Mouse (Mus musculus): ENCODE results near the gene Clpb. TPM values are rescaled to one million over a fixed set of nuclear protein-coding genes. Genes with fewer than 3 reads are reported as not detected.
"Not testable (repeated sequence)": the region's sequence is repeated elsewhere in the genome, so short reads cannot be mapped to it uniquely, and the experiment has no call there.

Gene Clpb
- 21.7 and 25.7 TPM in 2 replicates for polyA plus RNA-seq (2011; ENCODE audit: insufficient read length, low read depth, missing spikeins)

DNA sequence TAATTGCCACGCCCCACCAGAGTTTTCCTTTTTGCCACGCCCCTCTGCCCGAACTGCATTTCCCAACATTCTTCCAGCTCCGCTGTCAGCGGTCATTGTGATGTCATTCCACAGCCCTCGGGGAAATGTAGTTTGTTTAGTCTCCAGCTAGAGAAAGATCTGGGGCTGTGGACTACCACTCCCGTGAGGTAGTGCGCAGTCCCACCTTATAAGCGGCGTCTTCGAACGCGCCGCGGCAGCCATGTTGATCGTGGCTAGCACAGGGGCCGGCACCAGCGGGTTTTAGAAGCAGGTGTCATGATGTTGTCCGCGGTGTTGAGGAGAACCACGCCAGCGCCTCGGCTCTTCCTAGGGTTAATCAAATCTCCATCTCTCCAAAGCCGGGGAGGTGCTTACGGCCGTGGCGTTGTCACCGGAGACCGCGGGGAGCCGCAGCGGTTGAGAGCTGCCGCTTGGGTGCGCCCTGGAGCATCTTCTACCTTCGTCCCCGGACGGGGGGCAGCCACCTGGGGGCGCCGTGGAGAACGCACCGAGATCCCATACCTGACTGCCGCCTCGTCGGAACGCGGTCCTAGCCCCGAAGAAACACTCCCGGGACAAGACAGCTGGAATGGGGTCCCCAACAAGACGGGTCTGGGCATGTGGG is at the start of gene Clpb:
Clpb (plus strand) TSS at position 120 of the 646 bp plus-strand sequence.
- TF ChIP-seq POLR2A (IDR thresholded peaks at IDR 0.05; ENCODE audit: low read depth, low read length) (peak; percentile 42; the same call in 1 of the 2 replicates), CTCF (IDR thresholded peaks at IDR 0.05; ENCODE audit: borderline replicate concordance, insufficient read depth, low read length) (peak; percentile 68)
- no peak within 1 kb of the TSS for H3K27ac ChIP-seq (ENCODE audit: insufficient read depth, low read length)

DNA sequence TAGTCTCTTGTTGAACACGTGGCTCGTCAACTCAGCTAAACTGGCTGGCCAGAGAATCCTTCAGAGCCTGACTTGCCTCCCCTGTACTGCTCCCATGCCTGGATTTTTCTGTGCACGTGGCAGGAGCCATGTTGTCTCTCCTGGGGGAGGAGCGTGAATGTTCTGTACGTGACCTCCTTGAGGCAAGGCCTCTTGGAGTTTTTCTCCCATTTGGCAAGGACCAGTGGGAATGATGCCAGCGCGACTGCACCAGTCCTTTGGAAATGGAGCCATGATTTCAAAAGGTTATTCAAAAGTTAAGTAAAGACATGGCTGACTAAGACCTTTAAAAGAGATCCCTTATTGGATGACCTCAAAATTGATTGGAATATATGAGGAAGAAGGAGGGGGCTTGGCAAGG is 48.0 kb upstream of the Clpb start:
- TF ChIP-seq POLR2A (IDR thresholded peaks at IDR 0.05; ENCODE audit: low read depth, low read length) (no peak), CTCF (IDR thresholded peaks at IDR 0.05; ENCODE audit: borderline replicate concordance, insufficient read depth, low read length) (no peak)
- no peak overlapping the region for H3K27ac ChIP-seq (ENCODE audit: insufficient read depth, low read length)
- H3K4me1 ChIP-seq (ENCODE audit: control insufficient read depth, insufficient read depth, low read length), result no peaks in the 10 kb centered on the region
- no peak overlapping the region for H3K4me3 ChIP-seq (ENCODE audit: insufficient read depth, low read length)

More for the DNA sequence above, at the start of gene Clpb:
- peak within 1 kb of the TSS; percentile 78 for H3K4me3 ChIP-seq (ENCODE audit: insufficient read depth, low read length)
- H3K4me1 ChIP-seq (ENCODE audit: control insufficient read depth, insufficient read depth, low read length), result peaks cover 5% of the 10 kb centered on the region; the same call in 1 of the 2 replicates

DNA sequence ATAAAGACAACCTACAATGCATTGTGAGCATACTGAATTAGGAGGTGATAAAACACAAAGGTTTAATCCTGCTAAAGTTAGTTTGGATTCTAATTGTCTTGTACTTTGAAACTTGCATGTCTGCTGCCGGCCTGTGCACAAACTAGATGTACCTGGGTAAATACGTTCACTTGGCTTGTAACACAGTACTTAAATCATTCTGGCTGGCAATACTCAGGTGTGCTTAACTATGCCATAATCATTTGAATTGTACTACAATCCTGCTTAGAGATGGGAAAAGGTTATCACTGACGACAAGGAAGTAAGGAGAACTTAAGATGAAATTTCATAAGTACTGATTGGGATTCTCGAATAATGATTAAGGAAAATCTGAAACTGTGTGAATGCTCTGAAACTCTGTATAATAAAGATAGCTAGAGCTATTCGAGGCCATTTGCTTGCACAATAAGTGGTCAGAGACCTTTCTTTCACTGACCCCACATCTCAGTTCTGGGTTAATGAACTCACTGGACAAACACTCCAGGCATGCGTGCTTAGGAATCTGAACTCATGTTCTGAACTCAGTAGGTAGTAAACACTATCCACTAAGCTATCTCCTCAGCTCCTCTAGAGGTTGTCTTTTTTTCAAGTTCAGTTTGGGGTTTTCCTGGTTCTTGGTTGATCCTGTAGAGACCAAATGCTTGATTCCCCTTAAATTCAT is 47.1 kb upstream of the Clpb start:
- H3K4me3 ChIP-seq (ENCODE audit: insufficient read depth, low read length), result no peak overlapping the region
- no peak for TF ChIP-seq CTCF (IDR thresholded peaks at IDR 0.05; ENCODE audit: borderline replicate concordance, insufficient read depth, low read length)
- no peak for TF ChIP-seq POLR2A (IDR thresholded peaks at IDR 0.05; ENCODE audit: low read depth, low read length)
- no peaks in the 10 kb centered on the region for H3K4me1 ChIP-seq (ENCODE audit: control insufficient read depth, insufficient read depth, low read length)
- H3K27ac ChIP-seq (ENCODE audit: insufficient read depth, low read length), result no peak overlapping the region

DNA sequence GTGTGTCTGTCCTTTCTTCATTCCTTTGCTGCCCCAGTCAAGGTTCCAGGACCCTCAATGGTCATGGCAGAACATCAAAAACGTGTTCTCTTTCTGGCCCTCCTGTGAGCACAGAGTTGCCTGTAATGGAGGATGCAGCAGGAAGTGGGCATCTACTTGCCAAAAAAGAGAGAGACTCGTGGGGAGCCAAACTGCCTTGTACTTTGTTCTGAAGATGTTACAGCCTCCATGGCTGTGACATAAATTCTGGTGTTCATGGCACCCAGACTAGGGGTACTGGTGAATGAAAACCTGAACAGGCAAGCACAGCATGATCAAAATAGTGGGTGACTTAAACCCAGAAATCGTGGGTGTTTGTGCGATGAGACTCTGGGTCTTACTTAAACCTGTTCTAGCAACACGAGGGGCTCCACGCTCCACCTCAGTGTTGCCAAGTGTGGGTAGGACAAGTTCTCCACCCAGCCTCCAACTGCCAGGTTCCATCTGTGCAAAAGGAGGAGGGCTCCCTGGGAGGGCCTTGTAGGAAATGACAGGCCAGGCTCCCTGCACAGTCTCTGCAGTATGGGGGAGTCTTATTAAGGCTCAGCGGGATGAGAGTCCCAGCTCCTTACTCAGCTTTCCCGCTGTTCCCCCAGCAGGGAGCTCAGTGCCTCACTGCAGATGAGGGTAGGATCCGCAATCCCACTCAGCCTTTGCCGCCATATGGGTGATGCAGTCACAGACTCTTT is 45.8 kb upstream of the Clpb start:
- Histone ChIP-seq H3K4me1 (ENCODE audit: control insufficient read depth, insufficient read depth, low read length) (no peaks in the 10 kb centered on the region), H3K4me3 (ENCODE audit: insufficient read depth, low read length) (no peak overlapping the region), H3K27ac (ENCODE audit: insufficient read depth, low read length) (no peak overlapping the region)
- no peak for TF ChIP-seq POLR2A (IDR thresholded peaks at IDR 0.05; ENCODE audit: low read depth, low read length)
- TF ChIP-seq CTCF (IDR thresholded peaks at IDR 0.05; ENCODE audit: borderline replicate concordance, insufficient read depth, low read length), result no peak

DNA sequence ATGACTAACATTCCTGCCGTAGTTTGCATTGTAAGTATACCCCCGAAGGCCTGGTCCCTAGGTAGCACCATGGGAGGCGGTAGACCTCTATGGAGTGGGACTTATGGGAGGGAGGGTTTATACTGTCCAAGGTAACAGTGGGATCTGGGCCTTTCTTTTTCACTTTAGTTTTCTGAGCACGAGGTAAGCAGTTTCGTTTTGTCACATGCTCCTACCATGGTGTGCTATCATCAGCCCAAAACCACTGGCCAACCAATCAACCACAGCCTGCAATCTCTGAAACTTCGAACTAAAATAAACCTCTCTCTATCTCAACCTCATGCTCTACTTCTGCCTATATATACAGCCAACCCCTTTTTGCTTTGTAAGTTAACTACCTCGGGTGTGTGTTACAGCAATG is 45.2 kb upstream of the Clpb start:
- no peaks in the 10 kb centered on the region for H3K4me1 ChIP-seq (ENCODE audit: control insufficient read depth, insufficient read depth, low read length)
- TF ChIP-seq POLR2A (IDR thresholded peaks at IDR 0.05; ENCODE audit: low read depth, low read length), result no peak
- no peak for TF ChIP-seq CTCF (IDR thresholded peaks at IDR 0.05; ENCODE audit: borderline replicate concordance, insufficient read depth, low read length)
- no peak overlapping the region for H3K27ac ChIP-seq (ENCODE audit: insufficient read depth, low read length)
- H3K4me3 ChIP-seq (ENCODE audit: insufficient read depth, low read length), result no peak overlapping the region

DNA sequence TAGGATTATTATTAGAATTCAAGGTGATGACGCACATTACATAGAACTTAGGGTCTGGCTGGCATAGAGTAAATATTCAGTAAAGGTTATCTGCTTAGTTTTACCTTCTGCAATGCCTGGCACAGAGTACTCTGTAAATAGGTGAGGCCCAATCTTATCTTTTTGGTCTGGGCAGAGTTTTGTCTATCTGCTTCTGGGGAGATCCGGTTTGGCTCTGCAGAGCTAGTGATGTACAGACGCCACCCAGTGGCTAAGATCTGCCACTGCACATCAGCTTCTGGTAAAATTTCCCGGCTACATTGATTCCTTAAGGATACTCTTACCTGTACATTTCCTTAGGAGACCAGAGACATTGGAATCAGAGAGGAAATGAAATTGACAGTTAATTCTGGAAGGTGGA is 43.1 kb upstream of the Clpb start:
- Histone ChIP-seq H3K4me3 (ENCODE audit: insufficient read depth, low read length) (no peak overlapping the region), H3K27ac (ENCODE audit: insufficient read depth, low read length) (no peak overlapping the region), H3K4me1 (ENCODE audit: control insufficient read depth, insufficient read depth, low read length) (peaks cover 3% of the 10 kb centered on the region)
- TF ChIP-seq CTCF (IDR thresholded peaks at IDR 0.05; ENCODE audit: borderline replicate concordance, insufficient read depth, low read length) (0 out of 2 replicates have a peak, but pooled peaks have one; percentile 35), POLR2A (IDR thresholded peaks at IDR 0.05; ENCODE audit: low read depth, low read length) (no peak)

DNA sequence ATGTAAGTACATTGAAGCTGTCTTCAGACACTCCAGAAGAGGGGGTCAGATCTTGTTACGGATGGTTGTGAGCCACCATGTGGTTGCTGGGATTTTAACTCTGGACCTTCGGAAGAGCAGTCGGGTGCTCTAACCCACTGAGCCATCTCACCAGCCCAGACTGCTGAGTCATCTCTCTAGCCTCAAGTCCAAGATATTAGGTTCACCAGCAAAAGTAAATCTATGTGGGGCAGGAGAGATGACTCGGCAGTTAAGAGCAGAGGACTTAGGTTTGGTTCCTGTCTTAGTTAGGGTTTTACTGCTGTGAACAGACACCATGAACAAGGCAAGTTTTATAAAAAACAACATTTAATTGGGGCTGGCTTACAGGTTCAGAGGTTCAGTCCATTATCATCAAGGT is 41.6 kb upstream of the Clpb start:
- not testable (repeated sequence) for H3K27ac ChIP-seq (ENCODE audit: insufficient read depth, low read length); H3K4me1 ChIP-seq (ENCODE audit: control insufficient read depth, insufficient read depth, low read length)

DNA sequence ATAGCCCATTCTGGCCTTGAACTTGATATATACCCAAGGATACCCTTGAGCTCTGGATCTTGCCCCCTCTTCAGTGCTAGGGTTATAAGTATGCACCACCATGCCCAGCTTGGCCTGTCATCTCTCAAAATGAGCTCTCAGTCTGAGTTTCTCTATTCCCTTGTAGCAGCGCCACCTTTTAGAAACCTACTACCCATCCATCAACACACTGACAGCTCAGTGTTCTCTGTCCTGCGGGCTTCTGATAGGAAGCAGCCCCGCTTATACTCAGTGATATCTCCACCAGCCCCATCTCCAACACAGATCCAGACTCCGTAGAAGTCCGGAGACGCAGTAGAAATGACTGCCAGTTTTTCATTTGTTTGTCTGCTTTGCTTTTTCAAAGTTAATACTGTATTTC is 39.1 kb upstream of the Clpb start:
- Histone ChIP-seq H3K4me3 (ENCODE audit: insufficient read depth, low read length) (no peak overlapping the region), H3K27ac (ENCODE audit: insufficient read depth, low read length) (no peak overlapping the region), H3K4me1 (ENCODE audit: control insufficient read depth, insufficient read depth, low read length) (peaks cover 5% of the 10 kb centered on the region)
- no peak for TF ChIP-seq CTCF (IDR thresholded peaks at IDR 0.05; ENCODE audit: borderline replicate concordance, insufficient read depth, low read length)
- no peak for TF ChIP-seq POLR2A (IDR thresholded peaks at IDR 0.05; ENCODE audit: low read depth, low read length)

More for the DNA sequence above, 41.6 kb upstream of the Clpb start:
- not testable (repeated sequence) for H3K4me3 ChIP-seq (ENCODE audit: insufficient read depth, low read length)

DNA sequence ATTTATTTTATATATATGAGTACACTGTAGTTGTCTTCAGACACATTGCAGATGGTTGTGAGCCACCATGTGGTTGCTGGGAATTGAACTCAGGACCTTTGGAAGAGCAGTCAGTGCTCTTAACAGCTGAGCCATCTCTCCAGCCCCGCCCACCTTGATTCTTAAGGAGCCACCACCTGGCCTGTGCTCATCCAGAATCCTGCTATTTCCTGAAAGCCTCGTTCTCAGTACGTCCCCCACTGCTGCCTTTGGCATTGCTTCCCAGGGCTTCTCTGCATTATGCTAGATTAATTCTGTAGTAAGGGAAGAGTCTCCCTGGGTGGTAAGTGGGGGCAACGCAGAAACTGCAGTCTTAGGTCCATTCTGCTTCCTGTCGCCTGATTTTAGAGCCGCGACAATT is 36.3 kb upstream of the Clpb start:
- H3K4me1 ChIP-seq (ENCODE audit: control insufficient read depth, insufficient read depth, low read length); H3K4me3 ChIP-seq (ENCODE audit: insufficient read depth, low read length); H3K27ac ChIP-seq (ENCODE audit: insufficient read depth, low read length): not testable (repeated sequence)

DNA sequence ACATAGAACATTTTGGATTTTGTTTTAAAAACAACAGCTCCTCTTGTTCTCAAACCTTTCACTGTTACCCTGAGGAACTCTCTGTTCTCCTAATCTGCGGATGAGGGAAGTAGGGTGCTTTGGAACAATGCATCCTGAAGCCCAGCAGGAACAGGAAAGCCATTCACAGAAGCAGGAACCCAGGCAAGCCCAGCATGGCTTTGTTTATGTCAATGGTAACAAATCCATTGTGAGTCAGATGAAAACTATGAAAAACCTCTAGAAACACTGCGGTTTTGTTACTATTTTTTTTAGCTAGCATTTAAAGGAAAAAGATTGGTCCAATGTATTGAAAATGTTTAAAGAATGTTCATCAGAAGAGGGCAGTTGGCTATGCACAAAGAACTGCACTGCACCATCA is 35.0 kb upstream of the Clpb start:
- Histone ChIP-seq H3K4me1 (ENCODE audit: control insufficient read depth, insufficient read depth, low read length) (peaks cover 5% of the 10 kb centered on the region), H3K4me3 (ENCODE audit: insufficient read depth, low read length) (no peak overlapping the region), H3K27ac (ENCODE audit: insufficient read depth, low read length) (no peak overlapping the region)
- TF ChIP-seq CTCF (IDR thresholded peaks at IDR 0.05; ENCODE audit: borderline replicate concordance, insufficient read depth, low read length), result no peak
- no peak for TF ChIP-seq POLR2A (IDR thresholded peaks at IDR 0.05; ENCODE audit: low read depth, low read length)

Measured in embryonic fibroblast, embryonic 13.5 days (primary cell).